Mouse (Mus musculus) thymus, postnatal 36 days (tissue): ENCODE measurements around the gene Atp5h.
"Not testable (repeated sequence)": the region's sequence is repeated elsewhere in the genome, so short reads cannot be mapped to it uniquely, and the experiment has no call there.

Experiments used
- DNase-seq, 2 experiments: peaks; one replicate each; pipeline ENCODE4 v3.0.0; 2022; ENCODE audit warnings: mixed read lengths in 2 of 2

Atp5h gene

GRCm38 (mm10) chr11:115419531-115420237 is at the start of gene Atp5h, which contains the start of gene Kctd2:
TSS of gene Atp5h (minus strand) at chr11:115419962.
TSS of gene Kctd2 (plus strand) at chr11:115420128.
- peak; percentile 92 to 96 for DNase-seq

- no peak for DNase-seq
These were observed 47.5 kb upstream of the Atp5h start for GRCm38 (mm10) chr11:115467217-115467618.

DNA sequence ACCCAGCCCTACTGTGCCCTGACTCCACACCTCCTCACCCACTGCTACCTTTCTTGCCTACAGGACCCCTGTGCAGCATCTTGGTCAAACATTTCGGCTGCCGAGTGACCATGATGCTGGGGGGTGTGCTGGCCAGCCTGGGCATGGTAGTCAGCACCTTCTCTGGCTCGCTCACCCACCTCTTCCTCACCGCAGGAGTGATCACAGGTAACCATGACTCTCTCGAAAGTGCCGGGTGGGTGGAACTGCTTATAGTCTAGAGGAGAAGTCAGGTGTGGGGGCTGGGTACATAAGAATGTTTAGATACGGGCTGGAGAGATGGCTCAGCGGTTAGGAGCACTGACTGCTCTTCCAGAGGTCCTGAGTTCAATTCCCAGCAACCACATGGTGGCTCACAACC is 45.1 kb upstream of the Atp5h start:
- DNase-seq, result peak; percentile 61 to 65

DNA sequence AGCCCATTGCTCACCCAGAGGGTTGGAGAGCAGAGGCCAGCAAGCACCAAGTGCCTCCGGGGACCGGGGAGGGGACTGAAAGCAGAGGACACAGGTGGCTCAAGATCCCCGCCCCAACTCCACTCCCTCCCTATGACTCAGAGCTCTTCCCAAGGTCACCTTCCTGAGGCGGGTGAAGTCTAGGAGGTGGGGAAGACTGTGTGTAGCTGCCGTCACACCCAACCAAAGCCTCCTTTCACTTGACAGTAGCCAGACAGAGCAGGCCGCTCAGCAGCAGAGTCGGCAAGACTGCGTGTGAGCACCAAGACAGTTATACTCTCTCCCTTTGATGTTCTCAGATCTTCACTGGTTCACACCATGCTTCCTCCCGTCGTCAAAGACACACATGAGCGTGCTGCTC is 43.6 kb upstream of the Atp5h start:
- DNase-seq, result peak; percentile 67 to 79

DNA sequence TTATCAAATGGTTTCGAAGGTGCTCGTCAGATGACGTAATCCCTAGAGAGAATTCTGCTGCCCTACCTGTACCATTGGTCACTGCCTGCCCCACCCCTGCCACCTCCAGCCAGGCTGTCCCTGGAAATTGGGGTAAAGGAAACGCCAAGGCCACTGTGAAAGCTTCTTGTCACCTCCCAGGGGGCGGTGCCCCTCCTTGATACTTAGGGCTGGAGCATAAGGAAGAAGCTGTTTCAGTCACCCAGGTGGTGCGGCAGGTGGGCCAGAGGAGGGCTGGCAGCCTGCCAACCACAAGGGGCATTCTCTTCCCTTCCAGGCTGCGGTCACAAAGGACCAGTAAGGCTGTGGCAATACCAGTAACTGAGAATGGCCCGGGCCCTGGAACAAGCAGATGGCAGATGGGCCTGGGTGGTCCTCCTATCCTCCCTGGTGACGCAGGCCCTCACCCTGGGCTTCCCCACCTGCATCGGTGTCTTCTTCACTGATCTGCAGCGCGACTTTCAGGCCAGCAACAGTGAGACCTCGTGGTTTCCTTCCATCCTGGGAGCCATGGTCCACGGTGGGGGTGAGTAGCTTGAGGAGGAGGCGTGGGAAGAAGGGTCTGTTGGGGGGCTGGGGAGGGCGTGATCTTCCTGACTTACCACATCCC is 42.6 kb upstream of the Atp5h start, which contains the start of gene Slc16a5:
Gene Slc16a5 (plus strand): TSS at position 232 of the 649 bp plus-strand sequence.
- DNase-seq, result peak; percentile 83 to 89

DNA sequence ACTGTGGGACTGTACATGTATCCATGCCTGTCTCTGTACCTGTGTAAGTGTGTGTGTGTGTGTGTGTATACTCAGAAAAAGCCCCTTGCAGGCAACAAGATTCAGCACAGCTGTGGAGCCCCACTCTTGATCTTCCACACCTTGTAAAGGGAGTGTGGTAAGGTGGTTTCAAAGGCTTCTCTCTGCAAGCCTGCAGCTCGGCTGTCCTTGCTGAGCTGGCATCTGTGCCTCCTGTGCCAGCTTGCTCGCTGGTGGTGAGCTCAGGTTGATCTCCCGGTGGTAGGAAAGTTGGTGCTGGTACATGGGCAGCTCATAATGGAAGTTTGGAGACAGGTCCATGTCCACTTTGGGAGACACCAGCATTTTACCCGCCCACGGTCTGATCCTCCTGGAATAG is 42.1 kb upstream of the Atp5h start:
- DNase-seq, result peak; percentile 65 to 80

- DNase-seq, result peak in 1 of 2 experiments; percentile 57
These were observed 41.2 kb upstream of the Atp5h start for GRCm38 (mm10) chr11:115460976-115461375.

GRCm38 (mm10) chr11:115457405-115457804 is 37.6 kb upstream of the Atp5h start:
- DNase-seq, result peak in 1 of 2 experiments; percentile 30

DNA sequence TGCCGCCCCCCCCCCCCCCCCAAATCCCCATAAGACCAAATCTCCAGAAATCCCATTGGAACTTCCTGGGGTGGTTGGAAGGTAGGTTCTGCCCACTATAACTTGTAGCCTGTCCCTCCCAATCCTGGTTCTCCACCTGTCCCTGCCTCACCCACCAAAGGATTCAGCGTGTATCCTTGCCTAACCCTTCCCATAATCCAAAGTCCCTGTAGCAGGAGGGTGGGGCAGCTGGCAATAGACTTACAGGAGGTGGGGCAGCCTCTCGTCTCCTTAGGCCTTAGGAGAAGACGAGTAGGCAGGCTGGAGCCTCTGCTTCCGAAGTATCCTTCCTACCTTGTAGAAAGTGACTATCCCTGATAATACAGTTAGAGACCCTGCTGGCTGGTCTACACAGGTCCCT is 36.4 kb upstream of the Atp5h start:
- no peak for DNase-seq

- no peak for DNase-seq
These were observed 35.9 kb upstream of the Atp5h start for GRCm38 (mm10) chr11:115455619-115456018.

GRCm38 (mm10) chr11:115454822-115455221 is 35.1 kb upstream of the Atp5h start:
- DNase-seq, result not testable (repeated sequence)

- peak; percentile 53 to 59 for DNase-seq
These were observed 33.5 kb upstream of the Atp5h start for GRCm38 (mm10) chr11:115453306-115453705.

DNA sequence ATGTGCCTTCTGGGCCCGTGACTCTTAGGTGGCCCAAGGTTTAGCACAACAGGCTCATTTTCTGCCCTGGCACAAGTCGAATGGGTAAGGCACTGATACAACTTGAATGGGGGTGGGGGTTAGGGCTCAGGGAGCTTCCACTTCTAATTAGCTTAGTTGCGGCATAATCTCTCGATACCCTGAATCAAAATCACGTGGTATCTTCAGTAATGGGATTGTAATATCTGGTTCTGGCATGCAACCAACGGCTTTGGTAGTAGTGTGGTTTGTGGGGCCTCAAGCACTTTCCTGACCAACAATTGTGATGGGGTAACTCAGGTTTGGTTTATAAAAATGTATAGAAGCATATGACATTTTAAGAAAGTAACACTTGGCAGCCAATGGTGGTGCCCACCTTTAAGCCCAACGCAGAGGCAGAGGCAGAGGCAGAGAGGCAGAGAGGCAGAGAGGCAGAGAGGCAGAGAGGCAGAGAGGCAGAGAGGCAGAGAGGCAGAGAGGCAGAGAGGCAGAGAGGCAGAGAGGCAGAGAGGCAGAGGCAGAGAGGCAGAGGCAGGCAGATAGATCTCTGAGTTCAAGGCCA is 32.6 kb upstream of the Atp5h start:
- DNase-seq, result peak; percentile 52 to 53

DNA sequence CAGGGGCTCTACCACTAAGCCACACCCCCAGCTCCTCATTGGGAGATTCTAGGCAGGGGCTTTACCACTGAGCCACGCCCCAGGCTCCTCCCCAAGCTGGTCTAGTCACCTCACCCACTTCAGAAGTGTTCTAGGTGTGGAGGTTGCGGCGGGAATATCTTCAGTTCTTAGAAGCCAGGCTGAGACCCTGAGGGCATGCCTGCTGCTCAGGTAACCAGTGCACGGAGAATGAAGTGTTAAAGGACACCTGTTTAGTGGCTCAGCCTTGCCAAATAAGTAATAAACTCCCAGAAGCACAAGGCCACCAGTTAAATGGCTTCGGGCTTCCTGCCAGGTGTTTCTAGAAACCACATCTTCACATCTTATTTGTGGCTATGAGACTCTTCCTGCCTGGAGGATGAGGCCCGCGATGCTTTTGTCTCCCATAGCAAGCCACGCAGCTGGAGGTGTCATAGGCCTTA is 32.0 kb upstream of the Atp5h start:
- peak; percentile 76 to 88 for DNase-seq

- DNase-seq, result no peak
These were observed 30.4 kb upstream of the Atp5h start for GRCm38 (mm10) chr11:115450176-115450575.

DNA sequence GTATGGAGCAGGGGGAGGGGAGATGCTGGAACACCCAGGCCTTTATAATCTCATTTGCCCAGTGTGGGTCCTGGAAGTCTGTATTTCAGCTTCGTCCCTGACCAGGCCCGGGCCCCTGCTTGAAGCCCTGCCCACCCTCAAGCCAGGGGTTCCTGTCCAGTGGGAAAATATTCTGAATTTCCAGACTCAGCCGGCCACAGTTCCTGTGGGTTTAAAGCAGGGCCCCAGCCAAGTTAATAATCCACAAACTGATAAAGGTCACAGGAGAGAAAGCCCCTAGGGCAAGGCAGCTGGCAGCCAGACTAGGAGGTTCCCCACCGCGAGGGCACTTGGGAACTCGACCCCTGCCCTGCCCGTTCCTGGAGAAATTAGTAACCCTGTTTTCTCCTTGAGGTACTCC is 29.2 kb upstream of the Atp5h start:
- no peak for DNase-seq

DNA sequence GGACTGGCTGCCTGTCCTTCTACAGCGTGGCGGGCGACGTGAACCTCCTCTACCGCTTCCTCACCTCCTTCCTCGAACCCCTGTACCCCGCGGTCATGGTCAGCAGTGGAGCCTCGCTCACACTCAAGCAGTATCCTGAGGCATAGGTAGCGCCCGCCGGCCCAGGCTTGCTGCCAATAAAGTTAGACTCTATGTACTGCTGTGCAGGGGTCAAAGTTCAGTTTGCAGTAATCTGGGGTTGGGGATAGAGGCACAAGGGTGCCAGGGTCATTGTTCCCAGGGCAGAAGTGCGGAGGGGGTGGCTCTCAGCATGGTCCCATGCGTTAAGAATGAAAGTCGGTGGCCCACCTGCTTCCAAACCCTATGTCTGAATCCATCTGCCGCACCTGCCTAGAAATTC is 28.3 kb upstream of the Atp5h start:
- DNase-seq, result no peak

- DNase-seq, result no peak
These were observed 27.6 kb upstream of the Atp5h start for GRCm38 (mm10) chr11:115447321-115447885.

GRCm38 (mm10) chr11:115446906-115447305 is 27.1 kb upstream of the Atp5h start:
- no peak for DNase-seq

DNA sequence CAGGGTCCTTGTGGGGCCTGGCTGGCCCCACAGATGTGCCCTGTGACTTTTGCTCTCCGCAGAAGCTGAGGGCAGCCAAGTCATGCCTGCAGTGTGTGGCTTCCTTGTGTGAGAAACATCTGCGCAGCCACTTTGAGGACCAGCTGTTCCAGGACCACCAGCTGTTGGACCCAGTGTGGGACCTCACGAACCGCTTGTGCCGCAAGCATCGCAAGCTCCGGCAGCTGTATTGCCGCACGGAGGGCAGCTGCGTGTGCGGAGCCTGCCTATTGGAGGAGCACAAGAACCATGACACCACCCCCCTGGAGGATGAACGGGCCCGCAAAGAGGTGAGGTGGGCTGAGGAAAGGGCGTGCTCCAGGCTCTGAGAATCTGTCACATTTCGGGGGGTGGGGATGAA is 21.7 kb upstream of the Atp5h start:
- peak in 1 of 2 experiments; percentile 68 for DNase-seq

GRCm38 (mm10) chr11:115439906-115440595 is 20.3 kb upstream of the Atp5h start, which contains the start of gene Trim80:
TSS of gene Trim80 (plus strand) at chr11:115440545.
- DNase-seq, result no peak

DNA sequence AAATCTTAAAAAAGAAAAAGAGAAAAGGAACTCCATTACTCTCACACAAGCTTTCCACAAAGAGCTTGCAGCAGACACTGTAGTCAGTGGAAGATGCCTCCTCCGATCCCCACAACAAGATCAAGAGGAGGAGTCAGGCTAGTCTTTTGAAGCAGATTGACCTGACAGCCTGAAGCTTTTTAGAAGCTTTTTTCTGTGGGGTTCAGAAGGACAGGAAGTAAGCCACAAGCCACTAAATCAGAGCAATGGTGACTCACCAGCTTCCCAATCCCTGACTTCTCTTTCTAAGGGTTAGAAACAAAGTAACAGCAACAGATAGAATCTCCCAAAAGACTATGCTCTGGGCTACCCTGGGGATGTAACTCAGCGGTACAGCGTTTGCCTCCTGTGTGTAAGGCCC is 19.6 kb upstream of the Atp5h start:
- DNase-seq, result no peak
